Mouse (Mus musculus): ENCODE results near the gene Dad1.

Gene Dad1

DNA sequence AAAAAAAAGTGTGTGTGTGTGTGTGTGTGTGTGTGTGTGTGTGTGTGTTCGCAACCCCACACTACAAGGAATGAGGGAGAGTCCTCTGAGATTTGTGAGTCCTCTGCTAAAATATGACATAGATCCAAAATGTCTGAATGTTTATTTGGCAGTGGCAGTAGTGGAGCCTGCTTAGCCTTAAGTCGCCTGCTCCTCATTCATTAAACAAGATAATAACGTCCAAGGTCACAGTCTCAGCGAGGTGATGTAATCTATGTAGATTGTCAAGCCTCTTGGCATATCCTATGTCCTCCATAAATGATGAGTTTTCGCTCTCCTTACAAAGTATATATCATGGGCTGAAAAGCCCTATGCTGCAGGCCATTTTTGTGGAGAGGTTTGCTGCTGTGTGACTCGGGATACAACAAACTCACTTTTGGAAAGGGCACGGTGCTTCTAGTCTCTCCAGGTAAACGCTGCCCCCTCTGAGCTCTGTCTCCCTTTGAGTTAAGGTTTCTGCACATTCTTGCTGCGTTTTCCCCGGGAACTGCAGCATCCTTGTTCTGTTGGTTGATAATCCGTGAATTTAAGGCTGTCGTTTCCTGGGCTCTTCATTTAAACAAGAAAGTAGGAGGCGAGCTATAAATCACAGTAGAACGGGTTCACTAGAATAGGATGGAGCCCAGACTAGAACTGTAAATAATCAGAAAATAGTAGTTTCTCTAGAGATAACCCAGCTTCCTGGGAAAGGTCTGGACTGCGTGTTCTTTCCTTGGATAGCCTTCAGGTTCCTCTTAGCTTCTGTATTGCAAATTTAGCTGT, 47.0 kb downstream of the Dad1 start:
- no peak for DNase-seq (ENCODE audit: low read depth, low spot score)

DNA sequence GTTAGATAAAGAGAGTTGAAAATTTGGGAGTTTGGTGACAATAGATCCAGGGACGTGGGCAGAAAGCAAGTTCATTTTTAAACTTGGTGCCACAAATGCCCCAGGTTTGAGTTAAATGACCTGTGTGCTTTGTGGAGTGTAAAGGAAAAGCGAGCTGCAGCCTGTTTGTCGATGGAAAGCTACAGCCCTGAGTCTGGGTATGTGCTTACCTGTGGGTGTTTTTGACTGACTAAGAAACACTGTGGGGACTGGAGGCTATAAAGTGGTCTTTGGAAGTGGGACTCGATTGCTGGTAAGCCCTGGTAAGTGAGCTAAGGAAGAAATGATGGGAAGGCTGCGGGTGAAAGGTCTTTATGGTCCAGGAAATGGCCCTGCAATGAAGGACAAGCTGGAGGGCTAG, 47.6 kb downstream of the Dad1 start:
- no peak for DNase-seq (ENCODE audit: low read depth, low spot score)

DNA sequence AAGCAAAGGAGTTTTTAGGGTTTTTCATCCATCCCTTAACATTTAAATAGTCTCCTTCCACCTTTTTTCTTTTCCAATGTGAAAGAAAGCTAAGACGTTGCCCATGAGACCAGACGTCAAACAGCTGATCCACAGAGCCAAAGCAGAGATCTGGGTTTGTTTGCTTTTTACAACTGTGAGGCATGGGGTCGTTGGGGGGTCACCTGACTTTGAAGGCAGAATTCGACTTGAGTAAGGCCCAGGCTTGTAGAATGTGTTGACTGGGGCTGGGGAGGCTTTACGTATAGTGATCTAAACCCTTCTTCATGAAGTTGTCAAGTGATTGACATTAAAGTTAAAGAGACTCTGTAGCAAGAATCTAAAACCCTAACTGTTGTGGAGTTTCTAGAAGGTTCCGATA, 48.0 kb downstream of the Dad1 start:
- DNase-seq (ENCODE audit: low read depth, low spot score), result no peak

GRCm38 (mm10) chr14:54204786-54205185, 49.1 kb downstream of the Dad1 start:
- DNase-seq (ENCODE audit: low read depth, low spot score), result no peak

DNA sequence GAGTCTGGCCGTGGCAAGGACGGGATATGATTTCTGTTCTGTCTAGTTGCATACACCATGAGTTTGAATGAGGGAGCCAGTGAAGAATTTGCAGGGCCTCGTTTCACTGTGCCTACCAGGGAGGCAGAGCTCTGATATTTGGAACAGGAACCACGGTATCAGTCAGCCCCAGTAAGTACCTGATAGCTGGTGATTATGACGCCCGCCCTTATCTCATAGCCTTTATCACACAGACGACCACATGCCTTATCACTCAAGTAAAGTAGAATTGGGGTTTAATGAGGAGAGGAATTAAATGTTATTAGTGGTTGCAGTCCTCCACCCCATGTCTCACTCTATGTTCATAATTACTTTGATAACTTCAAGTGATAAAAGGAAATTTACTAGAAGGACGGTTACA, 49.6 kb downstream of the Dad1 start:
- no peak for DNase-seq (ENCODE audit: low read depth, low spot score)

DNA sequence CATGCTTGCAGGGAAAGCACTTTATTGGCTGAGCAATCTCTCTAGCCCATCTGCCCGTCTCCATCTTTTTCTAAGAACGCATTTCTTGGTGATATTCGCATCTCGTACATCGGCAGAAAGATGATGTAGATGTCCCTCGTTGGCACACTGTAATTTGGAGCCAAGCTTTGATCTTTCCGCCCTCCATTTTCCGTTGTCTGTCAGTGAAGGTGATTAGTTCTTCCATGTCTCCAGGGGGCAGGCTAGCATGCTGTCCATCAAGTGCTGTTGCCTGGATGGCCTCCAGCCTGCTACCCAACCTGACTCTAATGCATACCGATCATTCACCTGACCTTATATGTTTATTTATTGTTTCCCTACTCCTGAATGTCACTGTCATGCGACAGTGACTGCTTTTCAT, 50.1 kb downstream of the Dad1 start:
- DNase-seq (ENCODE audit: low read depth, low spot score), result no peak

DNA sequence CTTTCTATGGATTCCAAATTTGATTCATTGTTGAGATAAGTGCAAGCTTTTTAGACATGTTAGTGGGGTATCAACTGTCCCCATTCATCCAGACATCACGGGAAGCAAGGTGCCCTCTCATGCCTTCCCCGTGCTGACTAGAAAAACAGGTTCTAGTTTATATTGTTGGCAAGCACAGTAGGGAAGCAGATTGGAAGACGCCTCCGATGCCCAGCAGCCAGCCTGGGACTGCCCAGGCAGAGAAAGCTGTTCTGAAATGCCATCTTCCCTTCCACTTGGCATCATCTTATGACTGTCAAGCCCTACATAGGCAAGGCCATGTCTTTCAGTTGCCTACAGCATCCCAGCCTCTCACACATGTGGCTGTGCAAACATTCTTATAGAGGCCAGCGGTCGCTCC, 50.7 kb downstream of the Dad1 start:
- no peak for DNase-seq (ENCODE audit: low read depth, low spot score)

DNA sequence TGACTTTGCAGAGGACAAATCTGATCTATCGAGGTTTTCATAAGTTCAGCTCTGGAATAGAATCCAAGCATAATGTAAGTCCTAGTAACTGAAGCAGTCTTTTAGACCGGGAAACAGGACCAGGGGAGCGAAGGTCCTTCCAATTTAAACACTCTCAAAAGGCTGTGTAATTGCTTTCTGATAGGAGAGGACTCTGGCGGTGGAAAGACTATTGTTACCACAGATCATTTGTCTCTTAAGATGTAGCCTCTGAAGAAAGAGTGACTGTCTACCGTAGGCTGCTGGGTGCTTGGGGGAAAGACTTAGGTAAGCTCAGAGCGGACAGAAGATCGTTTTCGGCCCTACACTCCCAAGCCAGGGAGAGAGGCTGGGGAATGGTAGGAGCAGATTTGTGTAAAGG, 53.5 kb downstream of the Dad1 start:
- DNase-seq (ENCODE audit: low read depth, low spot score), result no peak

- no peak for DNase-seq (ENCODE audit: low read depth, low spot score)
These were observed 54.2 kb downstream of the Dad1 start for GRCm38 (mm10) chr14:54199662-54200061.

- no peak for DNase-seq (ENCODE audit: low read depth, low spot score)
These were observed 56.2 kb downstream of the Dad1 start for GRCm38 (mm10) chr14:54197740-54198139.

DNA sequence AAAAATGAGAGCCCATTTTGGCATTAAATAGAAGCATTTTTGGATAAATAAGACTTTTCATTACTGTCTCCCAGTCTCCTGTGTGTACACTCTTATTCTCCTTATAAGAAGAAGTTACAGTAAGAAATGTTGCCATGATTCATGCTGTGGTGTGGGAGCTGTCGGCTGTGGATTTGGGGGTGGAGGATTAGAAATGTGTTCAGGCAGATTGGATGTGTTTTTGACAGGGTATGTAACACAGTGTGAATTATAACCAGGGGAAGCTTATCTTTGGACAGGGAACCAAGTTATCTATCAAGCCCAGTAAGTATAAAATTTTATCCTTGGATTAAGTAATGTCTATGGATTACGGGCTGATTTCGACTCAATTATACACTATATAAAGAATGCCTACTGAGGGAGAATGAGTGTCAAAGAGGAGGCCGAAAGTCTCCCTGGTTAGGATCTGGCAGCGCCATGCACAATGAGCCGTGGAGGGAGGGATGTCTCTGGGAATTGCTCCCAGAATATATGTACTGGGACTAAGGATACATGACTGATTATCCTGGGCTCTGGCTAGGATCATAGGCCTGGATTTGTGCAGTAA, 58.0 kb downstream of the Dad1 start:
- no peak for DNase-seq (ENCODE audit: low read depth, low spot score)

DNA sequence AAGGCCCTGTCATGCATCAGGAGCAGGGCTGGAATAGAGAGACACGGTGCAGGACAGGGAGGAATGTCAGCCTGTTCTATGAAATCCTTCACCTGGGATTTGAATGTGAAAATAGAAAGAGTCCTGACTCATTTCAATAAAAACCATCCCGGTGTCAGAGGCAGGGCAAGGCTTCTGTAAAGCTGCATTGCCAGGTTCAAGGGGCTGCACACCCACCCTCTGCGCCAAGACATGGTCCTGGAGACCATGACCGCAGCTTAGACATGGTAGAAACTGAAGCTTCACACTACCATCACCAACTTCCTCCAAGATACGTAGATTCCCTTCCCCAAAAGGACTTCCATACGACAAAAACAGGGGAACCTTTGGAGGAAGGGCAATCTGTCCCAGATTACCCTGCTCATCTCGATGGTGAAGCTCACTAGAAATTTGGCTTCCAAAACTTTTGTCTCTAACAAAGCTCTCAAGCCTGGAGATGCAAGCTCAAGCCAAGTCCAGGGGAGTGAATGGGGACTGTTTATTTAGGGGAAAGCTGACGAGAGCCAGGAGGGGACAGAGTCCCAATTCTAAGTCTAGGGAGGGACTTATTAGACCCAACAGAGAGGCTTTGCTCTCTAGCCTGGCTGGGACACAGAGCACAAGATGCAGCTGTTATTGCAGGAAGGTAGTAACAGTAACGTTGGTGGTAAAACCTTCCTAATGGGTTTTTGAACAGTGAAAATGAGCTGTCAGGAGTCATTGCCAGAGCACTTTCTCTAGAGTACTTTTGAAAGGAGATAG, 60.4 kb downstream of the Dad1 start:
- DNase-seq (ENCODE audit: low read depth, low spot score), result no peak

DNA sequence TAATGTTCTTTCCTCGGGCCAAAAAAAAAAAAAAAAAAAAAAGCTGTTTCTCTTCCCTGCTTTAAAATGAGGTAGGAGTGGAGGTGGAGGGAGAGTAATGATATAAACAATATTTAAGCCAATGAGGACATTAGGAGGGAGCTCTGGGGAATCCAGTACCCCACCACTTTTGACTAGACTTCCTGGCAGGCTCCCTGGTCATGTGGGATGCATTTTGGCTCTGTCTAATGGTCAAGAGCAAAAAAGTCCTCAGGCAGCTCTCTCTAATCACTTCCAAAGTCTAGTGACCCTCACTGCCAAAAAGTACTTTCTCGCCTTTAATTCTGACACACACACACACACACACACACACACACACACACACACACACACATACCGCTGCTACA, 61.4 kb downstream of the Dad1 start:
- DNase-seq (ENCODE audit: low read depth, low spot score), result no peak

DNA sequence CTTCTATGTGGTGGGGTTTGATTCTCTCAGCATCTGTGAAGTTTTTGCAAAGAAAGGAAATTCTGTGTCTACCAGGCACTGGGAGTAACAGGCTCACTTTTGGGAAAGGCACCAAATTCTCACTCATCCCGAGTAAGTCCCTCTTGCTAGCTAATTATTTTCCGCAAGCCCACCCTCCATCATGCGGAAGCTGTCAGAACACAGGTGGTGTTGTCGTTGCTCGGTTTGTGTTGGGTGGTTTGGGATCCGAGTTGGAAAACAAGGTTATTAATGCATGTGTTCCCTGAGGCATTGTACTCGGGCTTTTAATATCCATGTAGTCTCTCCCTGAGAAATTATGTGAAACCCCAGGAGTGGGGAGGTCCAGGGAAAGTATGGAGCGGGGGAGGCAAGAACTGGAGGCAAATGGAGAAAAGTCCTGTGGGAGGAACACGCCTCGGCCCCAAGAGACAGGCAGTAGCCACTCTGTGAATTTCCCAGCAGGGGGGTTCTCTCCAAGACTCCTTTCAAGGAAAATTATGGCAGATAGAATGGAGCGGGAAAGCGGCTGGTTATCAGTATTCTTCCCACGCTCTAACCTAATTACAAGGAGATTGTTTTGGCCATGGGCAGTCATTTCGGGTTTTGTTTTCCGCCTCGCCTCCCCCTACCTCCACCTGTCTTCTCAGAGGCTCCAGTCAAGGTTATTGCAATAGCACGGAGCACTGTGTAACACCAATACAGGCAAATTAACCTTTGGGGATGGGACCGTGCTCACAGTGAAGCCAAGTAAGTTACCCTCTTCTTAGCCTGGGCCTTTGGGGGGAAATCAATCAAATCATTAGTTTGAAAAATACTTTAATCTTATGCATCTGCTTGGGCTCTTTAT, 62.1 kb downstream of the Dad1 start:
- DNase-seq (ENCODE audit: low read depth, low spot score), result no peak

GRCm38 (mm10) chr14:54191026-54191390, 62.9 kb downstream of the Dad1 start:
- no peak for DNase-seq (ENCODE audit: low read depth, low spot score)

DNA sequence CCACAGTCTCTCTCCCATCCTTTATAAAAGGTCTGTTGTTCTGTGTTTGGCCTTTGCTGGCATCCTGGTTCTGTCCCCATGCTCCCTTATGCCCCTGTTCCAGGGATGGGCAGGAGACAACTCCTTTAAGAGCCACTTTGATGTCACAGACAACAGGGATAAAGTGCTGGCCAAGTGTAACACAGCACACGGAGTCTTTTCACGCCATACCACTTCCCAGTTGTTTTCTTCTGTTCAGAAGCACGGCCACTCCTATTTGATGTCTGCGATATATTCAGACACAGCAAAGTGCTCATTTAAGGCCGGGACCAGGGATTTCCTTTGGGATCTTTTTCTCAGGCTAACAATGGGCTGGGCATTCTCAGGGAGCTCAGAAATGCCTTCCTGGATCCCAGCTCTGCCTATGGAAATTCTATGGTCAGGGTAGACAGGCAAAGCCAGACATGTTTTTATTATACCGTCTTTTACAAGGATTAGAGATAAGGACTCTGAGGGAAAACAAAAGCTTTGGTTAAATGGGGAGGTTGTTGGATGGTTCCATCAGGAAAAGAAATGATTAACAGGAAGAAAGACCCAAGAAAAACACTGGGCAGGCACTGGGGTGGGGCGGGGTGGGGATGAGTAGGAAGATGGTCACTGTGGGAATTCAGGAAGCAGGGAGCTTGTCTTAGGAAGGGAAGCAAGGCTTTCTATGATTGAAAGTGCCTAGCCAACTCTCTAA, 63.4 kb downstream of the Dad1 start:
- DNase-seq (ENCODE audit: low read depth, low spot score), result no peak

GRCm38 (mm10) chr14:54189255-54189654, 64.6 kb downstream of the Dad1 start:
- DNase-seq (ENCODE audit: low read depth, low spot score), result no peak

DNA sequence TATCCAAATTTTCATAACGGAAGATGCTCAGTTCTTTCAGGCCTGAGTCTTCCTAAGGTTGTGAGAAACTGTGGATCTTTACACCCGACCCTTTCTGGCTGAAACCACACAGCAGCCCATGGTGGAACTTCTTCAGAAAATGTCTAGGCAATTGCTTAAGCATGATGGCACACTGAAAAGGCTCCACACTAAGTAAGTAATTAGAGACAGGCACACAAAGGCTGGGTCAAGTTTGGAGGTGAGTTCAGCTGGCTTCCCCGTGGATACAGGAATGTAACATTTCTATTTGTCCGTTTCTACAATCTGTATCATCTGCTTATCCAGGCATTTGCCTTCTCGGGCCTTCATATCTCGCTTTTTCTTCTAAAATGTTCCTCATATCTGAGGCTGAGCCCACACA, 66.7 kb downstream of the Dad1 start:
- DNase-seq (ENCODE audit: low read depth, low spot score), result no peak
